ENCODE assay signal across 9 mouse cellular contexts in the genomic region with DNA sequence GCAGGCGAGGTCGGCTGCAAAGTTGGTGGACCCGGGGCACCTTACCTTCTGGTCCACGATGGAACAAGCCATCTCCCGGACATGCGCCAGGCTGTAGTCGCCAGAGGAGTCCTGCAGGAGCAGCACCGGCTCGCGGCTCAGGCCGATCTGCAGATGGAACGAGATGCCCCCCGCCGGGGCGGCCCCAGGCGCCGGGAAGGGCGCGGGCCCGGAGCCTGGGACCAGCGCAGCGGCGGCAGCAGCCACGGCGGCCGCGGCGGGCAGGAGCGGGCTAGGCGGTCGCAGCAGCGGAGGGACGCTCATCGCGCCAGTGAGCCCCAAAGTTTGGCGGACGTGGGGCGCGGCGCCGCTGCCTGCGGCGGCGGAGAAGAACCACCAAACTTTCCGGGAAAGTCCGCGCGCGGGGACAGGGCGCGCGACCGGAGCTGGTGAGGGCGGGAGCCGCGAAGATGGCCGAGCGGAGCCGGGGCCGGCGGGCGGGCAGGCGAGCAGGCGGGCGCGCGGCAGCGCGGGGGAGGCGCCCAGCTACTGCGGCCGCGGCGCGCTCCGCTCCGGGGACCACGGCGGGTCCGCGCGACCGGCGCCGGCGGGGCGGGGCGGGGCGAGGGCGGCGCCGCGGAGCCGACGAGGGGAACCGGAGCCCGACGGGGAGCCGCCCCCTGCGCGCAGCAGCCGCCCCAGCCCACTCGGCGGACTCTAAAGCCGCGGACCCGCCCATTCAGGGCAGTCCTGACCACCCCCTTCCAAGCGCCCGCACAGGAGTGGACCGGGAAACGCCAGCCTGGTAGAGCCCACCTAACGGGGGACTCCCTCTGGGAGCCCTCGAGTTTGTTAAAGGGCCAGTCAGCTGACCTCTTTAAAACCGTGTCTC. TPM values are rescaled to one million over a fixed set of nuclear protein-coding genes. Genes with fewer than 3 reads are reported as not detected.
DNase-seq lines count a peak whose midpoint lies in the region; ATAC-seq and TF ChIP-seq lines count a peak whose summit lies in the region.
"Had no signal": no experiment of that assay in that cellular context is flagged by ENCODE, and none has a peak within 500 bp of the region (broad histone marks: within the 10 kb centered on the region; RNA-seq: fewer than 3 reads in every experiment).

Gene Prkd1 (minus strand): TSS at position 428 of the 871 bp plus-strand sequence.

- H3K4me1 ChIP-seq in hindbrain, postnatal 0 days (ENCODE audit: insufficient read depth, low read length), result peaks cover 7% of the 10 kb centered on the region; the same call in 1 of the 2 replicates

- intact Hi-C loops in gastrocnemius, postnatal 36 days (cut with DNase I), result loop anchor here (10.0 kb wide), 1 partner anchor 1856 kb away; the partner anchor contains the start of gene Arhgap5

- no peaks in the 10 kb centered on the region for H3K27me3 ChIP-seq in hindbrain, postnatal 0 days (ENCODE audit: insufficient read depth, low read length)

- ATAC-seq in hindbrain, postnatal 0 days, result peak; percentile 94

- 0% methylated on average over 62 of the region's 114 CpGs for WGBS in hindbrain, postnatal 0 days

- peak within 1 kb of the TSS; percentile 86 for H3K4me3 ChIP-seq in hindbrain, postnatal 0 days (ENCODE audit: low read length)

- peak within 1 kb of the TSS; percentile 98 for H3K4me2 ChIP-seq in hindbrain, postnatal 0 days (ENCODE audit: low read depth, low read length)

- H3K36me3 ChIP-seq in hindbrain, postnatal 0 days (ENCODE audit: insufficient read depth, low read length), result no peaks in the 10 kb centered on the region

- H3K27ac ChIP-seq in hindbrain, postnatal 0 days, result peak within 1 kb of the TSS; percentile 66; the same call in 1 of the 2 replicates
- H3K27ac ChIP-seq: macrophage had no signal

- peak within 1 kb of the TSS; percentile 49 for H3K9ac ChIP-seq in hindbrain, postnatal 0 days (replicated peaks; ENCODE audit: low read length)

- H3K9me3 ChIP-seq in hindbrain, postnatal 0 days (ENCODE audit: low read length), result no peaks in the 10 kb centered on the region

- peak; percentile 32; the same call in 1 of the 2 replicates for TF ChIP-seq CTCF in hindbrain, postnatal 0 days (IDR thresholded peaks at IDR 0.05; ENCODE audit: low read depth)

- peak; percentile 87 for DNase-seq in adrenal gland, postnatal 14 days
- peak; percentile 88 for DNase-seq in embryo, embryonic 11 days
- peak; percentile 49 to 58 for DNase-seq in gastrocnemius, postnatal 36 days
- DNase-seq in hindbrain, postnatal 0 days (ENCODE audit: low spot score), result peak; percentile 75
- DNase-seq in left cerebral cortex, adult 8-10 months (ENCODE audit: low spot score in 2 of 2), result peak; percentile 30 to 51
- DNase-seq in lung, postnatal 36 days, result peak; percentile 79
- peak; percentile 55 for DNase-seq in right cerebral cortex, postnatal 14 days
- no peak for DNase-seq in natural killer cell, adult 2 months (ENCODE audit: low spot score in 2 of 2)

RNA-seq across cellular contexts. Expression of gene Prkd1, which starts in this region (rescaled TPM):
- total RNA-seq in adrenal gland, postnatal 14 days (2021), result 11.0 and 13.0 TPM in 2 replicates
- total RNA-seq in gastrocnemius, postnatal 36 days (2021), result 1 to 10 TPM; 1.5 to 2.3 TPM
- 5.3 and 5.5 TPM in 2 replicates for total RNA-seq in hindbrain, postnatal 0 days (2014; rRNA removed)
- 2.0 and 2.6 TPM in 2 replicates for polyA plus RNA-seq in hindbrain, postnatal 0 days (2015; fragmentation: Nextera tagmentation; extraction: Ambion mirVana)
- 10 to 100 TPM in 1 of 4 experiments, 1 to 10 TPM in 3; 8.4 to 11.3 (median 9.9) TPM for total RNA-seq in left cerebral cortex, adult 8-10 months (2022)
- polyA plus RNA-seq: macrophage had no signal

Comparison
In these comparisons a context has a peak if more than half of its experiments do, and no peak if none do; other contexts are left out.
1. DNase-seq: peak in adrenal gland, postnatal 14 days (single experiment), embryo, embryonic 11 days (single experiment), gastrocnemius, postnatal 36 days (2 of 2), hindbrain, postnatal 0 days (single experiment), left cerebral cortex, adult 8-10 months (2 of 2), lung, postnatal 36 days (single experiment) and right cerebral cortex, postnatal 14 days (single experiment); none in natural killer cell, adult 2 months (0 of 2).